Mouse (Mus musculus): ENCODE results near the gene Irf2bpl. TPM values are rescaled to one million over a fixed set of nuclear protein-coding genes. Genes with fewer than 3 reads are reported as not detected.
A peak's percentile ranks its signal among the peaks of the same experiment; 100 is the strongest.

Gene Irf2bpl
- polyA plus RNA-seq, 1 experiment from 2014 or later: 36.1 TPM

- H3K27ac ChIP-seq (replicated peaks in 1 of 2; ENCODE audit: control insufficient read depth in 1 of 2, insufficient read depth in 1 of 2, low read depth in 2 of 2, low read length in 2 of 2): peak overlapping the region; percentile 100
- peaks cover 19 to 54% of the 10 kb centered on the region in 2 experiments for H3K4me1 ChIP-seq (ENCODE audit: control insufficient read depth in 2 of 2, insufficient read depth in 2 of 2, low read length in 2 of 2)
- ATAC-seq (ENCODE audit: insufficient number of reproducible peaks, insufficient read depth, low FRiP score, low read depth): no peak
- no peaks in the 10 kb centered on the region for H3K27me3 ChIP-seq (ENCODE audit: control insufficient read depth, insufficient read depth, low read length)
- H3K36me3 ChIP-seq (ENCODE audit: control insufficient read depth, insufficient read depth, low read length): peaks cover 24% of the 10 kb centered on the region
- peak overlapping the region; percentile 93 for H3K4me2 ChIP-seq (ENCODE audit: low read length)
- H3K9me3 ChIP-seq (ENCODE audit: control insufficient read depth, low read length): no peaks in the 10 kb centered on the region
- under 1% methylated on average over 24 of the region's 24 CpGs for WGBS
- peak overlapping the region; percentile 96 for H3K9ac ChIP-seq (ENCODE audit: low read length)
- H3K4me3 ChIP-seq (ENCODE audit: control insufficient read depth in 1 of 2, insufficient read depth in 1 of 2, low read depth in 1 of 2, low read length in 2 of 2): peak overlapping the region; percentile 85 to 88
These were observed 1.6 kb downstream of the Irf2bpl start for GRCm38 (mm10) chr12:86883019-86883279.

- peak overlapping the region; percentile 85 to 88 for H3K4me3 ChIP-seq (ENCODE audit: control insufficient read depth in 1 of 2, insufficient read depth in 1 of 2, low read depth in 1 of 2, low read length in 2 of 2)
- H3K27ac ChIP-seq (replicated peaks in 1 of 2; ENCODE audit: control insufficient read depth in 1 of 2, insufficient read depth in 1 of 2, low read depth in 2 of 2, low read length in 2 of 2): peak overlapping the region; percentile 100
- H3K4me1 ChIP-seq (ENCODE audit: control insufficient read depth in 2 of 2, insufficient read depth in 2 of 2, low read length in 2 of 2): peaks cover 15 to 50% of the 10 kb centered on the region in 2 experiments
- peak overlapping the region; percentile 93 for H3K4me2 ChIP-seq (ENCODE audit: low read length)
- peak overlapping the region; percentile 96 for H3K9ac ChIP-seq (ENCODE audit: low read length)
- no peaks in the 10 kb centered on the region for H3K27me3 ChIP-seq (ENCODE audit: control insufficient read depth, insufficient read depth, low read length)
- under 1% methylated on average over 59 of the region's 59 CpGs for WGBS
- ATAC-seq (ENCODE audit: insufficient number of reproducible peaks, insufficient read depth, low FRiP score, low read depth): no peak
- peaks cover 24% of the 10 kb centered on the region for H3K36me3 ChIP-seq (ENCODE audit: control insufficient read depth, insufficient read depth, low read length)
- no peaks in the 10 kb centered on the region for H3K9me3 ChIP-seq (ENCODE audit: control insufficient read depth, low read length)
These were observed 2.1 kb downstream of the Irf2bpl start for GRCm38 (mm10) chr12:86882279-86883018.

GRCm38 (mm10) chr12:86881809-86882278, 2.8 kb downstream of the Irf2bpl start:
- H3K36me3 ChIP-seq (ENCODE audit: control insufficient read depth, insufficient read depth, low read length): peaks cover 24% of the 10 kb centered on the region
- H3K27ac ChIP-seq (replicated peaks in 1 of 2; ENCODE audit: control insufficient read depth in 1 of 2, insufficient read depth in 1 of 2, low read depth in 2 of 2, low read length in 2 of 2): peak overlapping the region in 1 of 2 experiments; percentile 100; a peak in 2 of 4 replicates
- peaks cover 14 to 44% of the 10 kb centered on the region in 2 experiments for H3K4me1 ChIP-seq (ENCODE audit: control insufficient read depth in 2 of 2, insufficient read depth in 2 of 2, low read length in 2 of 2)
- no peaks in the 10 kb centered on the region for H3K27me3 ChIP-seq (ENCODE audit: control insufficient read depth, insufficient read depth, low read length)
- ATAC-seq (ENCODE audit: insufficient number of reproducible peaks, insufficient read depth, low FRiP score, low read depth): no peak
- peak overlapping the region; percentile 93 for H3K4me2 ChIP-seq (ENCODE audit: low read length)
- H3K4me3 ChIP-seq (ENCODE audit: control insufficient read depth in 1 of 2, insufficient read depth in 1 of 2, low read depth in 1 of 2, low read length in 2 of 2): peak overlapping the region; percentile 85 to 88
- peak overlapping the region; percentile 96 for H3K9ac ChIP-seq (ENCODE audit: low read length)
- 8% methylated on average over 33 of the region's 33 CpGs for WGBS
- no peaks in the 10 kb centered on the region for H3K9me3 ChIP-seq (ENCODE audit: control insufficient read depth, low read length)

GRCm38 (mm10) chr12:86880090-86880723, 4.4 kb downstream of the Irf2bpl start:
- ATAC-seq (ENCODE audit: insufficient number of reproducible peaks, insufficient read depth, low FRiP score, low read depth): no peak

GRCm38 (mm10) chr12:86879446-86880085, 5.0 kb downstream of the Irf2bpl start:
- Histone ChIP-seq H3K27me3 (ENCODE audit: control insufficient read depth, insufficient read depth, low read length) (no peaks in the 10 kb centered on the region), H3K9ac (ENCODE audit: low read length) (no peak overlapping the region), H3K27ac (replicated peaks in 1 of 2; ENCODE audit: control insufficient read depth in 1 of 2, insufficient read depth in 1 of 2, low read depth in 2 of 2, low read length in 2 of 2) (peak overlapping the region; percentile 16 to 82; a peak in 3 of 4 replicates), H3K4me3 (ENCODE audit: control insufficient read depth in 1 of 2, insufficient read depth in 1 of 2, low read depth in 1 of 2, low read length in 2 of 2) (no peak overlapping the region), H3K9me3 (ENCODE audit: control insufficient read depth, low read length) (no peaks in the 10 kb centered on the region), H3K36me3 (ENCODE audit: control insufficient read depth, insufficient read depth, low read length) (peaks cover 24% of the 10 kb centered on the region), H3K4me2 (ENCODE audit: low read length) (peak overlapping the region; percentile 52; the same call in 1 of the 2 replicates), H3K4me1 (ENCODE audit: control insufficient read depth in 2 of 2, insufficient read depth in 2 of 2, low read length in 2 of 2) (peaks cover 10 to 26% of the 10 kb centered on the region in 2 experiments)
- ATAC-seq (ENCODE audit: insufficient number of reproducible peaks, insufficient read depth, low FRiP score, low read depth): no peak
- WGBS: 46% methylated on average over 6 of the region's 6 CpGs

More at GRCm38 (mm10) chr12:86880090-86880723, 4.4 kb downstream of the Irf2bpl start:
- H3K36me3 ChIP-seq (ENCODE audit: control insufficient read depth, insufficient read depth, low read length): peaks cover 24% of the 10 kb centered on the region
- peak overlapping the region; percentile 56; the same call in 1 of the 2 replicates for H3K9ac ChIP-seq (ENCODE audit: low read length)
- H3K4me2 ChIP-seq (ENCODE audit: low read length): peak overlapping the region; percentile 93
- no peak overlapping the region for H3K4me3 ChIP-seq (ENCODE audit: control insufficient read depth in 1 of 2, insufficient read depth in 1 of 2, low read depth in 1 of 2, low read length in 2 of 2)
- 50% methylated on average over 3 of the region's 3 CpGs for WGBS
- H3K27me3 ChIP-seq (ENCODE audit: control insufficient read depth, insufficient read depth, low read length): no peaks in the 10 kb centered on the region
- H3K27ac ChIP-seq (replicated peaks in 1 of 2; ENCODE audit: control insufficient read depth in 1 of 2, insufficient read depth in 1 of 2, low read depth in 2 of 2, low read length in 2 of 2): 0 out of 4 replicates have a peak overlapping the region, but pooled peaks of 1 of the 2 experiments have one; percentile 82
- peaks cover 10 to 27% of the 10 kb centered on the region in 2 experiments for H3K4me1 ChIP-seq (ENCODE audit: control insufficient read depth in 2 of 2, insufficient read depth in 2 of 2, low read length in 2 of 2)
- H3K9me3 ChIP-seq (ENCODE audit: control insufficient read depth, low read length): no peaks in the 10 kb centered on the region

GRCm38 (mm10) chr12:86878426-86879353, 5.9 kb downstream of the Irf2bpl start:
- peaks cover 10 to 26% of the 10 kb centered on the region in 2 experiments for H3K4me1 ChIP-seq (ENCODE audit: control insufficient read depth in 2 of 2, insufficient read depth in 2 of 2, low read length in 2 of 2)
- H3K27ac ChIP-seq (replicated peaks in 1 of 2; ENCODE audit: control insufficient read depth in 1 of 2, insufficient read depth in 1 of 2, low read depth in 2 of 2, low read length in 2 of 2): peak overlapping the region; percentile 16 to 82
- H3K4me3 ChIP-seq (ENCODE audit: control insufficient read depth in 1 of 2, insufficient read depth in 1 of 2, low read depth in 1 of 2, low read length in 2 of 2): 0 out of 4 replicates have a peak overlapping the region, but pooled peaks of 1 of the 2 experiments have one; percentile 0
- H3K9ac ChIP-seq (ENCODE audit: low read length): peak overlapping the region; percentile 56
- H3K27me3 ChIP-seq (ENCODE audit: control insufficient read depth, insufficient read depth, low read length): no peaks in the 10 kb centered on the region
- H3K9me3 ChIP-seq (ENCODE audit: control insufficient read depth, low read length): no peaks in the 10 kb centered on the region
- peaks cover 24% of the 10 kb centered on the region for H3K36me3 ChIP-seq (ENCODE audit: control insufficient read depth, insufficient read depth, low read length)
- peak overlapping the region; percentile 52 for H3K4me2 ChIP-seq (ENCODE audit: low read length)
- WGBS: 36% methylated on average over 16 of the region's 16 CpGs
- no peak for ATAC-seq (ENCODE audit: insufficient number of reproducible peaks, insufficient read depth, low FRiP score, low read depth)
